Mouse (Mus musculus): ENCODE results near the gene Gm20388.

DNA sequence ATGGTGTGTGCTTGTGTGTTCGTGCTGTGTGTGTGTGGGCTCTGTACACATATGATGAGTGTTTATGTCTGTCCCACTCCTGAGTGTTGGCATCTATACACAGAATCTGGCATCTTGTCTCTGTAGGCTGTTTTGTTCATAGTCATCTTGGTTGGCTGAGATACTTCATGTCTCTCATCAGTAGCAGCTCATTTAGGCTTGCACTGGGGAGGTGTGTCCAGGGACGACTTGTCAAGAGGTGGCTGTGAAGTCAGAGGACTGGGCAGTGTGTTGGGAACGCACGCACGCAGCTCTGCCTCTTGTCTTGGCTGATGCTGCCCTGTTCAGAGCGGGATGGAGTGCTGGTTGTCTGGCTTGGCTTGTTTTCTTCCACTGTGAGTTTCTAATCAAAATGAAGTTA, 4359.9 kb downstream of the Gm20388 start:
- TF ChIP-seq CTCF (IDR thresholded peaks at IDR 0.05; ENCODE audit: low read depth, low read length) (no peak), POLR2A (IDR thresholded peaks at IDR 0.05; ENCODE audit: insufficient read depth, low read length) (no peak), EP300 (IDR thresholded peaks at IDR 0.05; ENCODE audit: insufficient read depth, low read depth, low read length) (no peak)

All from ES-Bruce4 (cell line).